ENCODE assay signal across 8 mouse cellular contexts in genomic region chr13:83726346-83726975, GRCm38 (mm10).
A peak's percentile ranks its signal among the peaks of the same experiment; 100 is the strongest.
DNase-seq lines count a peak whose midpoint lies in the region; ATAC-seq and TF ChIP-seq lines count a peak whose summit lies in the region.
"Had no signal": no experiment of that assay in that cellular context is flagged by ENCODE, and none has a peak within 500 bp of the region (broad histone marks: within the 10 kb centered on the region; RNA-seq: fewer than 3 reads in every experiment).

No protein-coding gene starts in this region.

- H3K4me3 ChIP-seq in kidney, embryonic 14.5 days (ENCODE audit: low read length) = peak overlapping the region; percentile 25
- H3K4me3 ChIP-seq in embryonic facial prominence, embryonic 11.5 days (ENCODE audit: low read depth, low read length) = peak overlapping the region; percentile 28; the same call in 1 of the 2 replicates
- H3K4me3 ChIP-seq in forebrain, postnatal 0 days (ENCODE audit: low read depth, low read length) = peak overlapping the region; percentile 67
- peak overlapping the region; percentile 70 for H3K4me3 ChIP-seq in midbrain, embryonic 16.5 days (ENCODE audit: low read depth, low read length)

- H3K27me3 ChIP-seq in kidney, embryonic 14.5 days (ENCODE audit: control insufficient read depth, insufficient read depth, low read length) = peaks cover 79% of the 10 kb centered on the region
- H3K27me3 ChIP-seq in embryonic facial prominence, embryonic 11.5 days (ENCODE audit: control insufficient read depth, insufficient read depth, low read length) = peaks cover 56% of the 10 kb centered on the region
- H3K27me3 ChIP-seq in forebrain, postnatal 0 days (ENCODE audit: insufficient read depth, low read length) = no peaks in the 10 kb centered on the region
- no peaks in the 10 kb centered on the region for H3K27me3 ChIP-seq in midbrain, embryonic 16.5 days (ENCODE audit: control insufficient read depth, insufficient read depth, low read depth, low read length)

- DNase-seq in kidney, adult 18-20 months = no peak
- DNase-seq in embryonic facial prominence, embryonic 11.5 days (ENCODE audit: low spot score) = peak; percentile 25
- peak; percentile 64 for DNase-seq in forebrain, postnatal 0 days
- DNase-seq in spleen, postnatal 14 days (ENCODE audit: low spot score in 2 of 2) = no peak
- DNase-seq in urinary bladder, postnatal 36 days (ENCODE audit: low spot score in 2 of 2) = no peak

- H3K4me1 ChIP-seq in kidney, embryonic 14.5 days (ENCODE audit: control insufficient read depth, insufficient read depth, low read length) = no peaks in the 10 kb centered on the region
- no peaks in the 10 kb centered on the region for H3K4me1 ChIP-seq in embryonic facial prominence, embryonic 11.5 days (ENCODE audit: control insufficient read depth, insufficient read depth, low read length)
- H3K4me1 ChIP-seq in forebrain, postnatal 0 days (ENCODE audit: insufficient read depth) = no peaks in the 10 kb centered on the region
- no peaks in the 10 kb centered on the region for H3K4me1 ChIP-seq in midbrain, embryonic 16.5 days (ENCODE audit: control insufficient read depth, insufficient read depth, low read length)

- no peak for ATAC-seq in kidney, embryonic 14.5 days (ENCODE audit: low FRiP score, low TSS enrichment)
- no peak for ATAC-seq in embryonic facial prominence, embryonic 11.5 days (replicated peaks; ENCODE audit: insufficient number of reproducible peaks, low FRiP score, low TSS enrichment, low read depth)
- ATAC-seq in forebrain, postnatal 0 days = no peak
- ATAC-seq in midbrain, embryonic 16.5 days = no peak
- ATAC-seq: Patski had no signal

- peak overlapping the region; percentile 18; the same call in 1 of the 2 replicates for H3K9ac ChIP-seq in kidney, embryonic 14.5 days (ENCODE audit: low read depth, low read length)
- peak overlapping the region; percentile 37 for H3K9ac ChIP-seq in embryonic facial prominence, embryonic 11.5 days (replicated peaks; ENCODE audit: low read length)
- peak overlapping the region; percentile 100 for H3K9ac ChIP-seq in forebrain, postnatal 0 days
- peak overlapping the region; percentile 88 for H3K9ac ChIP-seq in midbrain, embryonic 16.5 days (ENCODE audit: low read depth, low read length)

- no peak for TF ChIP-seq CTCF in forebrain, postnatal 0 days (IDR thresholded peaks at IDR 0.05; ENCODE audit: low read depth)

- H3K36me3 ChIP-seq in kidney, embryonic 14.5 days (ENCODE audit: control insufficient read depth, insufficient read depth, low read length) = no peaks in the 10 kb centered on the region
- no peaks in the 10 kb centered on the region for H3K36me3 ChIP-seq in embryonic facial prominence, embryonic 11.5 days (replicated peaks; ENCODE audit: control insufficient read depth, insufficient read depth, low read depth, low read length)
- H3K36me3 ChIP-seq in forebrain, postnatal 0 days (ENCODE audit: insufficient read depth) = no peaks in the 10 kb centered on the region; the same call in 1 of the 2 replicates
- no peaks in the 10 kb centered on the region for H3K36me3 ChIP-seq in midbrain, embryonic 16.5 days (ENCODE audit: control insufficient read depth, insufficient read depth, low read length)

- H3K27ac ChIP-seq in kidney, embryonic 14.5 days (ENCODE audit: low read depth, low read length) = no peak overlapping the region
- H3K27ac ChIP-seq in embryonic facial prominence, embryonic 11.5 days (replicated peaks; ENCODE audit: low read depth, low read length) = no peak overlapping the region
- H3K27ac ChIP-seq in forebrain, postnatal 0 days (ENCODE audit: low read depth, low read length) = peak overlapping the region; percentile 100
- peak overlapping the region; percentile 100 for H3K27ac ChIP-seq in midbrain, embryonic 16.5 days (ENCODE audit: low read length)

- peak overlapping the region; percentile 38 for H3K4me2 ChIP-seq in kidney, embryonic 14.5 days (replicated peaks; ENCODE audit: low read depth, low read length)
- H3K4me2 ChIP-seq in embryonic facial prominence, embryonic 11.5 days (ENCODE audit: low read depth, low read length) = peak overlapping the region; percentile 27; the same call in 1 of the 2 replicates
- peak overlapping the region; percentile 71 for H3K4me2 ChIP-seq in forebrain, postnatal 0 days (ENCODE audit: low read depth)
- peak overlapping the region; percentile 71 for H3K4me2 ChIP-seq in midbrain, embryonic 16.5 days (ENCODE audit: low read length)

- H3K9me3 ChIP-seq in kidney, embryonic 14.5 days (ENCODE audit: control insufficient read depth, low read length) = no peaks in the 10 kb centered on the region
- H3K9me3 ChIP-seq in embryonic facial prominence, embryonic 11.5 days (replicated peaks; ENCODE audit: control insufficient read depth, low read length) = no peaks in the 10 kb centered on the region
- H3K9me3 ChIP-seq in forebrain, postnatal 0 days (ENCODE audit: low read length) = no peaks in the 10 kb centered on the region
- H3K9me3 ChIP-seq in midbrain, embryonic 16.5 days (replicated peaks; ENCODE audit: control insufficient read depth, low read length, poor library complexity, severe bottlenecking) = no peaks in the 10 kb centered on the region

- 4% methylated on average over 13 of the region's 13 CpGs for WGBS in kidney, embryonic 14.5 days
- 3% methylated on average over 13 of the region's 13 CpGs for WGBS in embryonic facial prominence, embryonic 11.5 days
- 1% methylated on average over 13 of the region's 13 CpGs for WGBS in forebrain, postnatal 0 days
- WGBS in midbrain, embryonic 16.5 days = 4% methylated on average over 13 of the region's 13 CpGs

Comparison
In these comparisons a context has a peak if more than half of its experiments do, and no peak if none do; other contexts are left out.
1. H3K27ac ChIP-seq: peak in forebrain, postnatal 0 days (single experiment) and midbrain, embryonic 16.5 days (single experiment); none in kidney, embryonic 14.5 days (single experiment) and embryonic facial prominence, embryonic 11.5 days (single experiment).
2. H3K9ac ChIP-seq: peak in every context shown above with its lines; median percentile 100 in forebrain, postnatal 0 days; 88 in midbrain, embryonic 16.5 days; 37 in embryonic facial prominence, embryonic 11.5 days; 18 in kidney, embryonic 14.5 days.
3. DNase-seq: peak in embryonic facial prominence, embryonic 11.5 days (single experiment) and forebrain, postnatal 0 days (single experiment); none in kidney, adult 18-20 months (single experiment), spleen, postnatal 14 days (0 of 2) and urinary bladder, postnatal 36 days (0 of 2).
4. Peak in every context shown above with its lines, with median percentiles within 50 percentile points of each other: H3K4me2 ChIP-seq and H3K4me3 ChIP-seq.